Mouse (Mus musculus): ENCODE measurements around the gene Dact3.

GRCm38 (mm10) chr7:16853302-16853831 is 21.8 kb upstream of the Dact3 start:
- TF ChIP-seq MYOD1 (IDR thresholded peaks at IDR 0.05; ENCODE audit: control insufficient read depth, insufficient read length, low read depth) (no peak), CTCF (IDR thresholded peaks at IDR 0.05; ENCODE audit: control insufficient read depth, insufficient read depth, insufficient read length) (no peak)

Data from C2C12 (cell line).